Mouse (Mus musculus) activated CD4-positive, CD25-positive, alpha-beta regulatory T cell, adult 4 months (primary cell): ENCODE measurements around the gene Pomc. TPM values are rescaled to one million over a fixed set of nuclear protein-coding genes. Genes with fewer than 3 reads are reported as not detected.
"Not testable (repeated sequence)": the region's sequence is repeated elsewhere in the genome, so short reads cannot be mapped to it uniquely, and the experiment has no call there.

Source experiments
- ATAC-seq: one replicate; pipeline ENCODE4 v1.8.0; 2017
- polyA plus RNA-seq, 2 experiments: library from polyadenylated mRNA; unstranded; fragments of 100-300 nt; shearing (Covaris generic); gene quantifications; one replicate each; pipeline ENCODE4 v1.2.1; 2017

The Pomc gene
- 1 to 10 TPM; 1.5 to 1.8 TPM for polyA plus RNA-seq

GRCm38 (mm10) chr12:3954651-3955050 lies at the start of gene Pomc:
TSS of gene Pomc (plus strand) at chr12:3954951.
- no peak for ATAC-seq

- ATAC-seq, result no peak
Observed at GRCm38 (mm10) chr12:3905436-3905835, 49.3 kb upstream of the Pomc start.

- no peak for ATAC-seq
Observed at GRCm38 (mm10) chr12:3906308-3906707, 48.4 kb upstream of the Pomc start.

GRCm38 (mm10) chr12:3907008-3907407 lies 47.7 kb upstream of the Pomc start:
- ATAC-seq, result no peak

GRCm38 (mm10) chr12:3907418-3907817 lies 47.3 kb upstream of the Pomc start:
- no peak for ATAC-seq

GRCm38 (mm10) chr12:3910466-3911093 lies 44.2 kb upstream of the Pomc start:
- ATAC-seq, result no peak

GRCm38 (mm10) chr12:3911831-3912348 lies 42.9 kb upstream of the Pomc start:
- no peak for ATAC-seq

GRCm38 (mm10) chr12:3915852-3916251 lies 38.9 kb upstream of the Pomc start:
- no peak for ATAC-seq

GRCm38 (mm10) chr12:3917668-3918341 lies 36.9 kb upstream of the Pomc start:
- no peak for ATAC-seq

- no peak for ATAC-seq
Observed at GRCm38 (mm10) chr12:3918577-3918976, 36.2 kb upstream of the Pomc start.

GRCm38 (mm10) chr12:3919423-3919822 lies 35.3 kb upstream of the Pomc start:
- no peak for ATAC-seq

- ATAC-seq, result no peak
Observed at GRCm38 (mm10) chr12:3926127-3926526, 28.6 kb upstream of the Pomc start.

- ATAC-seq, result no peak
Observed at GRCm38 (mm10) chr12:3928841-3929240, 25.9 kb upstream of the Pomc start.

GRCm38 (mm10) chr12:3930090-3930865 lies 24.5 kb upstream of the Pomc start:
- ATAC-seq, result not testable (repeated sequence)

GRCm38 (mm10) chr12:3942026-3942425 lies 12.7 kb upstream of the Pomc start:
- ATAC-seq, result no peak

GRCm38 (mm10) chr12:3944454-3945073 lies 10.2 kb upstream of the Pomc start:
- no peak for ATAC-seq

GRCm38 (mm10) chr12:3947503-3947902 lies 7.2 kb upstream of the Pomc start:
- no peak for ATAC-seq

- ATAC-seq, result no peak
Observed at GRCm38 (mm10) chr12:3955371-3955770, 620 bp downstream of the Pomc start.

GRCm38 (mm10) chr12:3956351-3956750 lies 1.6 kb downstream of the Pomc start:
- ATAC-seq, result no peak

GRCm38 (mm10) chr12:3959791-3960543 lies 5.2 kb downstream of the Pomc start:
- ATAC-seq, result peak; percentile 96

GRCm38 (mm10) chr12:3960553-3960952 lies 5.8 kb downstream of the Pomc start:
- ATAC-seq, result no peak

- no peak for ATAC-seq
Observed at GRCm38 (mm10) chr12:3967196-3967595, 12.4 kb downstream of the Pomc start.
